Mouse (Mus musculus) urinary bladder, postnatal 10 days (tissue): ENCODE results near the gene Aff1.

Source experiments
- DNase-seq: peaks from one replicate; pipeline ENCODE4 v3.0.0; 2022; ENCODE audit warnings: low spot score

The Aff1 gene

DNA sequence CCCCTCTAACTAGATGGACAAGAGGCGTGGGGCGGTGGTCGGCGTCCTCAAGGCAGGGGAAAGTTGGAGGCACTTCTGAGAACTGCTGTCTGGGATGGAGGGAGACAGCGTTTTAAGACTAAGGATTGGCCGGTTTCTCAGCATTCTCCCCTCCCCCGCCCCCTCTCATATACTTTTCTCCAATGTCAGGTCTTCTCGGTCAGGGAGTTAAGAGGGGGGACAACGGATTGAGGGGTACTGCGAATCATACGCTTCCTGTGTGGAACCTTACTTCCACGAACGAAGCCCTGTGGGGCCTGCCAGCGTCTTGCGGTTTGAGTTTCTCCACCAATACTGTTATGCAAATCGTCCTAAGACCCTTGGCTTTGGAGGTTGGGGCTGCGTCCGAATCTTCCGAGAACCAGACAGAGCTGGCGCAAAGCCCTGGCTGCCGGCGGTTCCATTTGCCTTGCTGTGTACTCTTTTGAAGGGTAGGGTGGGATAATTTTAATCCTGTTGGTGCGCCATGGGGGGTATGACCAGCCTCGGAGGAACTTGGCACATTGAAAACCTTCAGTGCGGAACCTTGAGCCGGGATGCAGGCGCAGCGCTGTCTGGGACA, 967 bp downstream of the Aff1 start:
- no peak for DNase-seq

DNA sequence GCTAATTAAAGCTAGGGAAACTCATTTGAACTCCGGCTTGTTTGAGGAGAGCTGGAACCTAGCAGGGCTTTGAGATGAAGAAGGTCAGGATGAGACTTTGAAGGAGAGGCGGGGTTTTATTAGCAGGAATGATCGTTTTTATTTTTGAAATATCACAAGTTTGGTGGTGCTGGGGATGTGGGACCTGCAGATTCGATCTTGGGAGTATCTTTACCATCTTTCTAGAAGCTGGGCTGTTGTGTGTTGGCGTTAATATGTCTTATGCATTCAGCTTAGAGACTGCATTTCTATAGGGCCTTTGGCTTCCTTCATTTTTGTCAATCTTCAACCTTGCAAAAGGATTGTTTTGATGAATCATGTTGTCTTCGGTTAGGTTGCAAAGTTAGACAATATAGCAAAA, 1.9 kb downstream of the Aff1 start:
- DNase-seq = no peak

GRCm38 (mm10) chr5:103697875-103698491, 5.8 kb downstream of the Aff1 start:
- DNase-seq = no peak

GRCm38 (mm10) chr5:103698577-103698976, 6.4 kb downstream of the Aff1 start:
- no peak for DNase-seq

- DNase-seq = no peak
These were observed 7.4 kb downstream of the Aff1 start for GRCm38 (mm10) chr5:103699537-103699936.

GRCm38 (mm10) chr5:103700661-103701060, 8.5 kb downstream of the Aff1 start:
- no peak for DNase-seq

GRCm38 (mm10) chr5:103701466-103701865, 9.3 kb downstream of the Aff1 start:
- DNase-seq = no peak

DNA sequence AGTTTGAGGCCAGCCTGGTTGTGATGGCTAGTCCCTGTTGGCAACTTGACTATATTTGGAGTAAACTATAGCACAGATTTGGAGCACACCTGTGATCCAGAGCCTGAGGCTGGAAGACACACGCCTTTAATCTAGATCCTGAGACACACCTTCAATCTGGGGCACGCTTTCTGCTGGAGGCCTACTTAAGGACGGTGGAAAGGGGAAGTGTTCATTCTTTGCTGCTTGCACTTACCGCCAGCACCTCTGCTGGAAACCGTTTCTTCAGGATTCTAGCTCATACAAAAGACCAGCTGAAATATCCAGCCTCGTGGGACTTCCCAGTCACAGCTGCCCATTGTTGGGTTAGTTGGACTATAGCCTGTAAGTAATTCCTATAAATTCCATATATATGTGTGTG, 10.4 kb downstream of the Aff1 start:
- DNase-seq = no peak

DNA sequence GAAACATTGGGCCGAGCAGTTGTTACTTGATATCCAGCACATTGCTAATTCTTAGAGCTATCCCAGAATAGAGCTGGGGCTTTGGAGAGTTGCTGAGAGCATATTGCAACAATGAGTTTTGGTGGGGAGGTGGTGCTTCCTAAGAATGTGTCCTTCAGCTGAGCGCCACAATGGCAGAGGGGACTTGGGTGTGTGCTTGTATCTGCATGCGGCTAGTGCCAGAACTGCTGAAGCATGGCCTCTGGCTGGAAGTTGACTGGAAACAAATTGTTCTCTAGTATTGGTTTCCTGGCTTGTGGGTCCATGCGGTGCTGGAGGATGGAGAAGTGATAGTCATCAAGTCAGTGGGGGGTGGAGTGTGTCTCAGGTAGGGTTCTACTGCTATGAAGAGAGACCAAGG, 13.2 kb downstream of the Aff1 start:
- no peak for DNase-seq

- no peak for DNase-seq
These were observed 13.7 kb downstream of the Aff1 start for GRCm38 (mm10) chr5:103705874-103706273.

- DNase-seq = no peak
These were observed 16.9 kb downstream of the Aff1 start for GRCm38 (mm10) chr5:103709044-103709443.

DNA sequence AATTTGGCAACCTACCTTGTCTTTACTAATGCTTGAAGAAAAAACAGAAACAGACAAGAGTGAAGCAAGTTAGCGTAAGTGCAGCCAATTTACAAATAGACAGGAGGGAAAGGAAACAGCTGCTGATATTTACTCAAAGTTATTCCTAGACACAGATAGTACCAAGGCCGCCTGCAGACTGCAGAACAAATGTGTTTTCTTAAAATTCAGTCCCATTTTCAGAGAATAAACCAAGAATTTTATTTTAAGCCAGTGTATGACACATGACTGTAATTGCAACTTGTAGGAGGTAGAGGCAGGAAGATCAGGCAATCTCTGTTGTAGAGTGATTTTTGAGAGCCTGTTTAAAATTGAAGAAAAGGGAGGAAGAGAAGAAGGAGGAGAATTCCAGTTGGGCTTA, 19.7 kb downstream of the Aff1 start:
- no peak for DNase-seq

DNA sequence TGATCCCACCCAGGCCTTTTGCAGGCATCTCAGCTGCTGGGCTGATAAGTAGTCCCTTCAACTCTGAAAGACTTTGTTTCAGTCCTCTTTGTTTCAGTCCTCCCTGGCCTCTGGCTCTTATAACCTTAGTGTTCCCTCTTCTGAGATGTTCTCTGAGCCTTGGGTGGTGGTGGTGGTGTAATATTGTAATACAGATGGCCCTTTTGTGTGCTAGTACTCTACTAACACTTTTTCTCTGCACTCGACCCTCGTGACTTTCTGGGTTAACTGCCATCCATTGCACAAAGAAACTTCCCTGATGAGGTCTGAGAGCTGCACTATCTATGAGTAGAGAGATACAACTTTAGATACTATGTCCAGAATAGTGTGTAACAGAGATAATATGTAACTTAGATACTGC, 21.2 kb downstream of the Aff1 start:
- DNase-seq = no peak

GRCm38 (mm10) chr5:103714943-103715342, 22.8 kb downstream of the Aff1 start:
- no peak for DNase-seq

GRCm38 (mm10) chr5:103716824-103717342, 24.7 kb downstream of the Aff1 start:
- no peak for DNase-seq

DNA sequence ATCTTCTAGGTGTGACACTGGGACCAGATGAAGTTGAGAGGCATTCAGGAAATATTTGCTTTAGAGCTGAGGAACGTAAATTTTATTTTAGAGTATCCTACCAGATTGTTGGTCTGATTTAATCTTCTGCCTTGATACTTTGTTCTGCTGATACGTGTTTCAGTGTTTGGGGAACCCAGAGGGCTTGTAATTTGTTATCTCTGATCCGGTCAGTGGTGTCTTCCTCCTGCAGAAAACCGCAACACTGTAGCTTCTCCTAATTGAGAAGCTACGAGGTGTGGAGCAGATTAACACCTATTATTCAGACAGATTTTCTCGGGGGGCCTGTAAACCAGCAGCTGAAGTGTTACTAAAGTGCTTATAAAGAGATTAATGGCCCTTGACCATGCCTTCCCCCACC, 27.0 kb downstream of the Aff1 start:
- DNase-seq = no peak

- no peak for DNase-seq
These were observed 27.7 kb downstream of the Aff1 start for GRCm38 (mm10) chr5:103719851-103720250.

DNA sequence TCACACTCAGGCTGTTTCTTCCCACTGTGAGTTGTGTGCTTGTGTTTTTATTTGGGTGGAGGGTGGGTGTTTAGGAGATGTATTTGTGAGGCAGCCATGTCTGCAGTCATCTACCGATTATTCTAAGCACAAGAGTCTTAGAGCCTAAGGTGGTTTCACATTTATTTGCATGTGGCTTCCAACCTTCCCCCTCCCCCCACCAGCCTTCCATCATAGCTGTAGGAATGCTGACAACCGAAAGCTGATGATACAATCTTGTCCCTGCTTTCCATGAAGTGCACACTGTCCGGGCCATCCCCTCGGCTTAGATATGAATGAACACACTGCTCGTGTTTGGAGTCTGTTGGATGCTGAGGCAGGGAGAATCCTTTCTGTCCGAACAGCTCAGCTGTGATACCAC, 28.8 kb downstream of the Aff1 start:
- DNase-seq = no peak

GRCm38 (mm10) chr5:103721490-103721889, 29.3 kb downstream of the Aff1 start:
- no peak for DNase-seq

DNA sequence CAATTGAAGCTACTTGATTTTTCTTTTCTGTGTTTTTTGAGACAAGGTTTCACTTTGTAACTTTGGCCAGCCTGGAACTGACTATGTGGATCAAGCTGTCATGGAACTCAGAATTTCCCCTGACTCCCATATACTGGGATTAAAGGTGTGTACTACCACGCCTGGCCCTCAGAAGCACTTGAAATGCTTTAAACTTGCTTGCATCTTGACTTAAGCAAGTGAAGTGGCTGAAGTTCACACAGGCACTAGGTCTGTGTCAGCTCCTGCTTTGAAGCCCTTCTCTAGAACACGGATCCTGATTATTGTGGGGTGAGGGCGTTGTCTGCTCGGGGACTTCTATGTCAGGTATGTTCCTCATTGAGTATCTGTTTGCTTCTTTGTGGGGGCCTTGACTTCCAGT, 30.5 kb downstream of the Aff1 start:
- no peak for DNase-seq

DNA sequence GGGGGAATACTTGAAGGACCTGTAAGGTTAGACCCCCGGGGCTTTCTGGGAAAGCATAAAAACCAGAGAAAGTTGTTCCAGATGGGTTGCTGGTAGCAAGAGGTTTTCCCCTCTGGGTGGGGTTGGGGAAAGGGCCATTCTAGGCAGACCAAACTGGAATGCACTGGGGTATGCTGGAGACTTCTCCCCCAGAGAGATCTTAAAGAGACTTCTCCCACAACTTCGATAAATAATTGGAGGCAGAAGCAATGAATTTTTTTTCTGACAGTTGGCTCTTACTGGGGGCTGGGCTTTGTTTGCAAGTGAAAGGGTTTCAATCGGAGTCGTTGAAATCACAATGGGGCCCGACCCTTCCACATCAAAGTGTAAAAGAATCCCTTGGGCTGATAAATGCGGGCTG, 32.2 kb downstream of the Aff1 start:
- no peak for DNase-seq

GRCm38 (mm10) chr5:103724823-103725222, 32.6 kb downstream of the Aff1 start:
- no peak for DNase-seq

- no peak for DNase-seq
These were observed 33.3 kb downstream of the Aff1 start for GRCm38 (mm10) chr5:103725268-103726149.
